Mouse (Mus musculus): Measurements from ENCODE around the gene Rbm4. TPM values are rescaled to one million over a fixed set of nuclear protein-coding genes. Genes with fewer than 3 reads are reported as not detected.

Rbm4 gene
- polyA plus RNA-seq (2016; fragmentation: Nextera tagmentation; extraction: Ambion mirVana), result 94.2 and 96.7 TPM in 2 replicates

GRCm38 (mm10) chr19:4793831-4794422, at the start of gene Rbm4:
Rbm4 (minus strand) TSS chr19:4793901.
- Histone ChIP-seq H3K9me3 (no peaks in the 10 kb centered on the region), H3K4me1 (peaks cover 46% of the 10 kb centered on the region), H3K4me3 (peak within 1 kb of the TSS; percentile 82), H3K36me3 (replicated peaks) (peaks cover 62% of the 10 kb centered on the region), H3K27me3 (ENCODE audit: poor library complexity, severe bottlenecking) (no peaks in the 10 kb centered on the region), H3K27ac (peak within 1 kb of the TSS; percentile 88)
- DNase-seq (ENCODE audit: extremely low spot score, low spot score), result peak; percentile 94
- WGBS, result under 1% methylated on average over 31 of the region's 31 CpGs

GRCm38 (mm10) chr19:4842611-4843010, 48.9 kb upstream of the Rbm4 start:
- Histone ChIP-seq H3K4me3 (no peak overlapping the region), H3K4me1 (peaks cover 21% of the 10 kb centered on the region), H3K9me3 (no peaks in the 10 kb centered on the region), H3K27ac (no peak overlapping the region), H3K36me3 (replicated peaks) (no peaks in the 10 kb centered on the region), H3K27me3 (ENCODE audit: poor library complexity, severe bottlenecking) (peaks cover 32% of the 10 kb centered on the region)
- 78% methylated on average over 2 of the region's 2 CpGs for WGBS
- no peak for DNase-seq (ENCODE audit: extremely low spot score, low spot score)

- Histone ChIP-seq H3K36me3 (replicated peaks) (no peaks in the 10 kb centered on the region), H3K9me3 (no peaks in the 10 kb centered on the region), H3K4me1 (peaks cover 21% of the 10 kb centered on the region), H3K4me3 (no peak overlapping the region), H3K27me3 (ENCODE audit: poor library complexity, severe bottlenecking) (peaks cover 32% of the 10 kb centered on the region), H3K27ac (no peak overlapping the region)
- WGBS, result 85% methylated on average over 9 of the region's 9 CpGs
- no peak for DNase-seq (ENCODE audit: extremely low spot score, low spot score)
Observed at GRCm38 (mm10) chr19:4840848-4841247, 47.1 kb upstream of the Rbm4 start.

- Histone ChIP-seq H3K27ac (peak within 1 kb of the TSS; percentile 86), H3K36me3 (replicated peaks) (no peaks in the 10 kb centered on the region), H3K27me3 (ENCODE audit: poor library complexity, severe bottlenecking) (peaks cover 32% of the 10 kb centered on the region), H3K4me1 (peaks cover 21% of the 10 kb centered on the region), H3K9me3 (no peaks in the 10 kb centered on the region), H3K4me3 (peak within 1 kb of the TSS; percentile 71)
- WGBS, result under 1% methylated on average over 25 of the region's 25 CpGs
- DNase-seq (ENCODE audit: extremely low spot score, low spot score), result peak; percentile 94
Observed at GRCm38 (mm10) chr19:4839149-4839548, 45.4 kb upstream of the Rbm4 start, which contains the start of the genes Ccs and Ccdc87. Ccs (minus strand) TSS chr19:4839332. Ccdc87 (plus strand) TSS chr19:4839366.

- Histone ChIP-seq H3K36me3 (replicated peaks) (no peaks in the 10 kb centered on the region; the same call in 1 of the 2 replicates), H3K27me3 (ENCODE audit: poor library complexity, severe bottlenecking) (peaks cover 32% of the 10 kb centered on the region), H3K4me3 (peak overlapping the region; percentile 71), H3K27ac (peak overlapping the region; percentile 86), H3K9me3 (no peaks in the 10 kb centered on the region), H3K4me1 (peaks cover 21% of the 10 kb centered on the region)
- no peak for DNase-seq (ENCODE audit: extremely low spot score, low spot score)
- WGBS, result 33% methylated on average over 10 of the region's 10 CpGs
Observed at GRCm38 (mm10) chr19:4838526-4839140, 44.9 kb upstream of the Rbm4 start.

GRCm38 (mm10) chr19:4837049-4837448, 43.3 kb upstream of the Rbm4 start:
- H3K27me3 ChIP-seq (ENCODE audit: poor library complexity, severe bottlenecking), result peaks cover 27% of the 10 kb centered on the region
- H3K9me3 ChIP-seq, result no peaks in the 10 kb centered on the region
- peaks cover 26% of the 10 kb centered on the region for H3K4me1 ChIP-seq
- DNase-seq (ENCODE audit: extremely low spot score, low spot score), result no peak
- no peak overlapping the region for H3K27ac ChIP-seq
- no peak overlapping the region for H3K4me3 ChIP-seq
- H3K36me3 ChIP-seq (replicated peaks), result peaks cover 11% of the 10 kb centered on the region
- 92% methylated on average over 6 of the region's 6 CpGs for WGBS

- DNase-seq (ENCODE audit: extremely low spot score, low spot score), result no peak
- no peak overlapping the region for H3K27ac ChIP-seq
- H3K27me3 ChIP-seq (ENCODE audit: poor library complexity, severe bottlenecking), result peaks cover 17% of the 10 kb centered on the region
- peaks cover 14% of the 10 kb centered on the region for H3K36me3 ChIP-seq (replicated peaks)
- no peaks in the 10 kb centered on the region for H3K9me3 ChIP-seq
- no peak overlapping the region for H3K4me3 ChIP-seq
- peaks cover 29% of the 10 kb centered on the region for H3K4me1 ChIP-seq
- WGBS, result 83% methylated on average over 2 of the region's 2 CpGs
Observed at GRCm38 (mm10) chr19:4836096-4836495, 42.4 kb upstream of the Rbm4 start.

GRCm38 (mm10) chr19:4833977-4834376, 40.3 kb upstream of the Rbm4 start:
- WGBS, result 87% methylated on average over 8 of the region's 8 CpGs

GRCm38 (mm10) chr19:4829156-4829555, 35.5 kb upstream of the Rbm4 start:
- H3K27me3 ChIP-seq (ENCODE audit: poor library complexity, severe bottlenecking), result no peaks in the 10 kb centered on the region
- peaks cover 8% of the 10 kb centered on the region for H3K4me1 ChIP-seq
- no peak overlapping the region for H3K4me3 ChIP-seq
- DNase-seq (ENCODE audit: extremely low spot score, low spot score), result no peak
- WGBS, result 73% methylated on average over 7 of the region's 7 CpGs
- no peaks in the 10 kb centered on the region for H3K9me3 ChIP-seq
- H3K36me3 ChIP-seq (replicated peaks), result peaks cover 40% of the 10 kb centered on the region
- no peak overlapping the region for H3K27ac ChIP-seq

More at GRCm38 (mm10) chr19:4833977-4834376, 40.3 kb upstream of the Rbm4 start:
- Histone ChIP-seq H3K27me3 (ENCODE audit: poor library complexity, severe bottlenecking) (no peaks in the 10 kb centered on the region), H3K27ac (no peak overlapping the region), H3K9me3 (no peaks in the 10 kb centered on the region), H3K4me1 (peaks cover 19% of the 10 kb centered on the region), H3K36me3 (replicated peaks) (peaks cover 16% of the 10 kb centered on the region), H3K4me3 (no peak overlapping the region)
- no peak for DNase-seq (ENCODE audit: extremely low spot score, low spot score)

- H3K27me3 ChIP-seq (ENCODE audit: poor library complexity, severe bottlenecking), result no peaks in the 10 kb centered on the region
- 58% methylated on average over 16 of the region's 16 CpGs for WGBS
- peaks cover 8% of the 10 kb centered on the region for H3K4me1 ChIP-seq
- H3K9me3 ChIP-seq, result no peaks in the 10 kb centered on the region
- H3K36me3 ChIP-seq (replicated peaks), result peaks cover 40% of the 10 kb centered on the region
- no peak overlapping the region for H3K4me3 ChIP-seq
- H3K27ac ChIP-seq, result no peak overlapping the region
- no peak for DNase-seq (ENCODE audit: extremely low spot score, low spot score)
Observed at GRCm38 (mm10) chr19:4828444-4829114, 34.9 kb upstream of the Rbm4 start.

- Histone ChIP-seq H3K9me3 (peaks cover under 1% of the 10 kb centered on the region; the same call in 1 of the 2 replicates), H3K4me3 (no peak overlapping the region), H3K36me3 (replicated peaks) (peaks cover 16% of the 10 kb centered on the region), H3K27me3 (ENCODE audit: poor library complexity, severe bottlenecking) (no peaks in the 10 kb centered on the region; the same call in 1 of the 2 replicates), H3K27ac (no peak overlapping the region), H3K4me1 (no peaks in the 10 kb centered on the region)
- 91% methylated on average over 5 of the region's 5 CpGs for WGBS
- DNase-seq (ENCODE audit: extremely low spot score, low spot score), result no peak
Observed at GRCm38 (mm10) chr19:4820678-4821303, 27.1 kb upstream of the Rbm4 start.

GRCm38 (mm10) chr19:4817182-4817835, 23.6 kb upstream of the Rbm4 start:
- H3K36me3 ChIP-seq (replicated peaks), result no peaks in the 10 kb centered on the region
- H3K9me3 ChIP-seq, result peaks cover 6% of the 10 kb centered on the region; the same call in 1 of the 2 replicates
- H3K4me1 ChIP-seq, result 0 out of 2 replicates have a peak, but pooled peaks cover 1% of the 10 kb centered on the region
- H3K27ac ChIP-seq, result no peak overlapping the region
- WGBS, result 86% methylated on average over 1 of the region's 1 CpGs
- no peak overlapping the region for H3K4me3 ChIP-seq
- DNase-seq (ENCODE audit: extremely low spot score, low spot score), result no peak
- H3K27me3 ChIP-seq (ENCODE audit: poor library complexity, severe bottlenecking), result no peaks in the 10 kb centered on the region; the same call in 1 of the 2 replicates

Data from forebrain, embryonic 10.5 days (tissue).